Mouse (Mus musculus): ENCODE measurements around the gene Gata5. TPM values are rescaled to one million over a fixed set of nuclear protein-coding genes. Genes with fewer than 3 reads are reported as not detected.

Gata5 gene
- total RNA-seq, 2 experiments from 2014 or later: 0.08 TPM; not detected in 1

Other genes with a start within 250 kb of the Gata5 start
- gene Hrh3, start 230.2 kb downstream of the Gata5 start, total RNA-seq (2021): under 1 TPM; 0.10 to 0.34 TPM
- 10 to 100 TPM; 27.7 to 32.1 TPM for gene Osbpl2, start 215.4 kb downstream of the Gata5 start, total RNA-seq (2021)
- 100 to 1,000 TPM; 113 to 131 TPM for gene Adrm1, start 163.2 kb downstream of the Gata5 start, total RNA-seq (2021)
- 10 to 100 TPM; 32.3 to 42.7 TPM for gene Lama5, start 108.8 kb downstream of the Gata5 start, total RNA-seq (2021)
- gene Rps21, start 77.3 kb downstream of the Gata5 start, total RNA-seq (2021): 100 to 1,000 TPM; 786 to 791 TPM
- 10 to 100 TPM; 13.4 to 14.6 TPM for gene Cables2, start 61.2 kb downstream of the Gata5 start, total RNA-seq (2021)
- gene Rbbp8nl, start 44.8 kb downstream of the Gata5 start, total RNA-seq (2021): not detected
- under 1 TPM; 0.21 to 0.69 TPM for gene Slco4a1, start 121.5 kb upstream of the Gata5 start, total RNA-seq (2021)
- gene Ntsr1, start 165.3 kb upstream of the Gata5 start, total RNA-seq (2021): under 1 TPM; 0.10 to 0.13 TPM
- gene Mrgbp, start 246.6 kb upstream of the Gata5 start, total RNA-seq (2021): 10 to 100 TPM; 14.1 to 17.3 TPM